Mouse (Mus musculus): ENCODE results near the gene Nrap.
A peak's percentile ranks its signal among the peaks of the same experiment; 100 is the strongest.

Nrap gene

DNA sequence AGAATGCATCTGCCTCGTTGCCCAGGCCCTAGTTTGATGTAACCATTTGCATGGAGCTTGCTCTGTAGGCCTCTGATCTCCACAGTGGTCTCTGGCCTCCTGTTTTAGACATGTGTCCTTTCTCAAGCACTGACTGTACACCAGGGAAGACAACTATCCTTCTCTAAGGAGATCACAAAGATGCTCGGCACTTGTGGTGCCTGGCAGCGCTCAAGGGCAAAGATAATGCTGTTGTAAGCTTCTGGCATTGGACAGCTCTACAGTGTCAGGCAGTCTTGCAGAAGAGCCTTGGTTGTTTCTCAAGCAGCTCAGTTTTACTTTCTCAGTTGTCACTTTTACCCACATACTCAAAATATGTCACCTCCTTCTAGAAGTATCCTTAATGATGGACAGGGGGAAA, 73.3 kb downstream of the Nrap start:
- no peak for DNase-seq (ENCODE audit: low spot score in 2 of 2)

DNA sequence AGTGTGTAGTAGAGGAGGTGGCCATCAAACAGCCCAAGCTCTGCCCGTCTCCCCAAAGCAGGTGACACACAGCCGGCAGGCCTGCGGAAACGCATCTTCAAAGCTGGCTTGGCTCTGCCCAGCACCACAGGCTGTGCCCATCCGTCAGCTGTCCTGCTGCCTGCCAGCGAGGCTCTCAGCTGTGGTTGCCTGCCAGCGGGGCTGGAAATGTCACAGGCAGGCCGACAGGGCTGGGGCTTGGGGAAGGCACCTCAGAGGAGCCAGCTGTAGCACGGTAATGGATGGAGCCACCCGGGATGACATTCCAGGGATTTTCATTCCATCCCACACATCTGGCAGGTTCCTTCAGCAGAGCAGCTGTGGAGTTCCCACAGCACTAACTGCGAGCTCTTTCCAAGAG, 89.0 kb downstream of the Nrap start:
- DNase-seq (ENCODE audit: low spot score in 2 of 2) = no peak

DNA sequence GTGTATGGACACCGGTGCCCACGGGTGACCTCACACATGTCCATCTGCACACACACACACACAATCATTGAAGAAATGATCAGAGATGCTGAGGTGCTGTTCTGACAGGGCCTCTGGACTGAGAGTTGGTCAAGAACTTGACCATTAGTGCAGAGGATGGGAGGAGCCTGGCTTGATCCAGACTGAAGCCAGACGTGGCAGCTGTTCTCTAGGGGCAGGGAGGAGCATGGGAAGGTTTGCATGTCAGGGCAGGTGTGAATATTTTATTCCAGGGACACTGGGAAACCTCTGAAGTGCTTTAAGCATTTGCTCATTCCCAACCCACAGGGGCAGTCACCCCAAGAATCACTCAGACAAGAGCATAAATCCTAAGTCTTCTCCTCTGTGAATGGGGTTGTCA, 92.6 kb downstream of the Nrap start:
- DNase-seq (ENCODE audit: low spot score in 2 of 2) = no peak

DNA sequence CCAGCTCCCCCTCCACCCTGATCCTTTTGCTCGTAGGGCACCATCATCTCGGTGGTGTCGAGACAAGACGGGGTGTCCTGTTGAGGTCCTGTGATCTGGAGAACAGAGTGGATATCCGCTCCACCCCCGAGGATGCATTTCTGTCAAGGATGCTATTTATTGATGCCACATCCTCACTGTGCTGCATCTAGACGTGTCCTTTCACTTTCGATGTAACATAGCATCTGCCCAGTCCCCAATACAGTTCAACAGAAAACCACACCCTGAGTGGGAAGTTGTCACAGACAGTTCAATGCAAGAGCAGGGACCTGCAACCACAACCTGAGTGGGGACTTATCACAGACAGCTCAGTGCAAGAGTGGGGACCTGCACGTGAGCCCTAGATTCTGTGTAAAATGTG, 93.2 kb downstream of the Nrap start:
- DNase-seq (ENCODE audit: low spot score in 2 of 2) = no peak

DNA sequence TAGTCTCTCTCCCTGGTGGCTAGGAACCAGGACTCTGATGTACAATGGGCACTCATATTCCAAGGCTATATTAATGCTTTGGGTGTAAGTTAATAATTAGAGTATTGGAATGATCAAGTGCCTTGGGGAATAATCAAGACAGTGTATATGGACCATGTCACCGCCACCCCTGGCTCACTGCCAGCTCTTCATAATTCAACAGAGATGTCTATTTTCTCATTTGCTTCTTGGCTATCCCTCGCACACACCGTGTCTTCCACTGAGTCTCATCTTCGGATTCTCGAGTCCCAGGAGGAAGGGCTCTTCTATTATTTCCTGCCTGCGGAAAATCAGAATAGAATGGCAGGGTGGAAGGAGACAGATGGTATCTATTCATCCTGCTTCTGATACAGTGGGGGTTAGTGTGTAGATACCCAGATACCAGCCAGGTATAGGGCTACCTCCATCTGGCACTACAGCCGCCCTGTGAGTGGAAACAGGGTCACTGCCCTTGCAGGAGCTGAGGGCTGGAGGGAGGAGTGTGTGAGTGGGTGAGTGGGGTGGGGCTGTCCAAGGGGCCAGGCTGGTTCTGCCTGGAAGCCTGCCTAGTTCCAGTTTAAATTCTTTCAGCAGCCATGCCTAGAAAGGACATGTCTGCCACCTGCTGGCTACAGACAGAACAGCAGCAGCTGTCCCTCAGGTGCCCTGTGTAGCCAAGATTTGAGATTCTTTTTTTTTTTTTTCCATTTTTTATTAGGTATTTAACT, 95.0 kb downstream of the Nrap start:
- DNase-seq (ENCODE audit: low spot score in 2 of 2) = peak in 1 of 2 experiments; percentile 50

DNA sequence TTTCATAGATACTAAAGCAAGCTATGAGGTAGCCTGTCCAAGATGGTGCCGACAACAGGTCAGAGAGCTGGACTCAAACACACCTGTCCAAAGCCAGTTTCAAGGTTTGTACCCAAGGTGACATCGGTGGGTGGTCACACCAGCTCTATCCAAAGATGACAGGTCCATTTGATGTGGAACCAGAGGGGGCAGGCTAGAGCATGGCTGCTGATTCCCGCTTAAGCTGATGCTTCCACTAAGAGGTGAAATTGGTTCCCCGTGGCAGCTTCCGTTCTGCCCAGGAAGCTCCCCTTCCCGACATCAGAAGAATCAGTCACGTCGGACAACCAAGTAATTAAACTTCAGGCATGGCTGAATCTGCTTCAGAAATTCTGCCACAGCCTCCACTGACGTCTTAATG, 97.5 kb downstream of the Nrap start:
- DNase-seq (ENCODE audit: low spot score in 2 of 2) = no peak

DNA sequence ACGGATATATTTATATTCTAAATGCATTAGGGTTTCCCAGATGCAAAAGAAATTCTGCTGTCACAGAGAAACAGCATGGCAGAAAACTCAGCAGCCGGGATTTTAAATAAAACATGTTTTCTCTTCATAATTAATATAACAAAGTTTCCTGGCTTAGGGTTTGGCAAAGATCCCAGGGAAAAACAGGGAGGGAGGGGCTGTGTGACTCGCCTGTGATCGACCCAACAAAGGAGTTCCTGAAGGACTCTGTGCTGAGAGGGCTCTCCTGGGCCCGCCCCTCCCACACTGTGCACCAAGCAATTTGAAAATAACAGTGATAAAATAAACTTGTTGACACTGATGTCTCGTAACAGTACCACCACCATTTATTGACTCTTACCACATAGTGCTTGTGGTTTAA, 97.9 kb downstream of the Nrap start:
- no peak for DNase-seq (ENCODE audit: low spot score in 2 of 2)

DNA sequence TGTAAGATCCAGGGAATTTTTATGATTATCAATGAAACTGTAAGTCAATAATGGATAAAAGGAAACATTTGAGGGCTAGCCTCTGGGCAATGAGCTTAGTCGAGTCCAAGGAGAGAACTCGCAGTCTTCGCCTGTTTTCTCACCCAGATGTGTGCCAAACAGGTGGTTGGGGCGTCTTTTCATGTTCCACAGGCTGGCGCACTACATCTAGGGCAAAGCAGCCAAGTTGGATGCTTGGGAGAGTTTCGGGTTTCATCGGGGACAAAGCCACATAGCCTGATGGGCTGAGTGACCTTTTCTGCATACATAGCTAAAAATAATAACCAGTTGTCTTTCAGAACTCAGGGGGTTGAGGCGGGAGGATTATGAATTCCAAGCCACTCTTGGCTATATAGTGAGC, 100.2 kb downstream of the Nrap start:
- no peak for DNase-seq (ENCODE audit: low spot score in 2 of 2)

DNA sequence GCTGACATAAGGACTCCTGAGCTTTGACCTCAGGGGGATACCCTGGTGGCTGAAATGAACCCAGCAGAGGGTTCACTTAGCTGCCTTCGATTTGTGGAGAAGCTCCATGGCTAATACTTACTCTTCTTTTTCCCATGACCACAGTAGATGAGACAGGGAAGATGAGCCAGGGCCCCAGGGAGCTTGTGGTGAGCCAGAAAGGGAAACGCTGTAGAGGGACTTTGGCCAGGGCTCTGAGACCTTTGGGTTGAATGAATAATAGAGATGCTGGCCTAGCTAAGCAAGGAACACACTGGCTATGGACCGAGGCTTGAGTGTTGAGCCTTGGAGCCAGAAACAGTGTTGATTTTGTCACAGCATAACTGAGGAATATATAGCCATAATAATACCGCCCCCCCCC, 101.4 kb downstream of the Nrap start:
- DNase-seq (ENCODE audit: low spot score in 2 of 2) = no peak

DNA sequence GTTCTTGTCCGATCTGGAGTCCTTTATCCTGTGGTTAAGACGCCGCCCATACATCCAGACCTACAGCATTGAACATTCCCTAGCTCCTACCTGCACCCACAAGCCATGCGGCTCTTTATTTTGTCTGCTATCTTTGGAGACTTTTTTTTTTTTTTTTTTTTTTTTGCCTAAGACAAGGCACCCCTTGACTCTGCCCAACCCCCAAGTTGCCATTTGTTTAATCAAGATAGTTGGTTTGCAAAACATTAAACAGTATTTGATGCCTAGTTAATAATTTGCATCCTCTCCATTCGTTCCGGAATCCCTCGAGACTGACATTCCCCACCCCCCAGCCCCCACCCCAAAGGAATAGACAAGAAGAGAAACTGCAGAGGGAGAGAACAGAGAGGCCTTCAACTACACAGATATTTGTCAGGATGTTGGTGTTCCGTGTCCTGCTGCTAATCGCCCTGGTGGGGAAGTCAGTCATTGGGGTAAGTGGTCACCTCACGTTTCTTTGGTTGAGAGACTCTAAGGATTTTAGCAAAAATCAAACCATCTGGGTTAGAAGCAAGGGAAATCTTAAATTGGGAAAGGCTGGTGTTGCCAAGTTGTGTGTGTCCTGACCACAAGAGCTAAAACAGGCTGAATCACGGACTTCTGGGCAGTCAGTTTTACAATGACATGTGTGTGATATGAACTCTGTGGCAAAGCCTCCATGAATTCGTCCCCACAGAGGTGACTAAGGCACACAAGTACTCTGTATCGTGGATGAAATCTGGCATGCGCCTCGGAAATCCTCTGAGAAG, 102.1 kb downstream of the Nrap start:
- no peak for DNase-seq (ENCODE audit: low spot score in 2 of 2)

DNA sequence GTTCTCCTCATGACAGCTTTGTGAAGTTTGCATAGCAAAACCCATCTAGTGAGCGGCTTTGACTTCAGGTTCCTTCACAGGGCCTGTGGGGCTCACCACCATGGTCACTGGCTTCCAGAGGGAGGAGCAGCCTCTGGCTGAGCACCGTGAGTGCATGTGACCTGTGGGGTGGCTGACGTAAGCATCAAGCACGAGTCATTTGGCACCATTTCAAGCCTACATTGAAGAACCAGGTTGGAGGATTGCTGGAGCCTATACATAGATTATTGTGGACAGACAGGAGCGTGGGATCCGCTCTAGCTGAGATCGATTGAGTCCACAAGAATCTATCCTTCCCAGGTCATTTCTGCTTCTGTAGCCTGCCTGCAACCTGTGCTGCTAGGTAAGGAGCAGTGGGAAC, 103.0 kb downstream of the Nrap start, which contains the start of gene Habp2:
Habp2 (plus strand) TSS at position 272 of the 400 bp plus-strand sequence.
- DNase-seq (ENCODE audit: low spot score in 2 of 2) = no peak

DNA sequence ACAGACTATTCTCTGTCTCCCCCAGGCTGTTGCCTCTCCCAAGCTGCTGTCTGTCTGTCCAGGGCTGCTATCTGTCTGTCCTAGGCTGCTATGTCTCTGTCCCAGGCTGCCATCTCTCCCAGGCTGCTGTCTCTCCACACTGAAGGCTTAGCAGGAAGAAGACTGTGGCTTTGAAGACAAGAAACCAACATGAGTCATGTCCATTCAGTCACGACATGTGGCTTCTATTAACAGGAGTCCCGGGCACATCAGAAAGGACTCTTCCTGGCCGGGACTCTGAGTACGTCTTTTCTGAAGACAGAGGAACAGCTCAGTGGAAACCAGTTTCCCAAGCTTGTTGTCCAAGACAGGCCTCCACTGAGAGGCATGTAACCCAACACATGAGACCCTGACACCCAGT, 104.6 kb downstream of the Nrap start:
- DNase-seq (ENCODE audit: low spot score in 2 of 2) = no peak

DNA sequence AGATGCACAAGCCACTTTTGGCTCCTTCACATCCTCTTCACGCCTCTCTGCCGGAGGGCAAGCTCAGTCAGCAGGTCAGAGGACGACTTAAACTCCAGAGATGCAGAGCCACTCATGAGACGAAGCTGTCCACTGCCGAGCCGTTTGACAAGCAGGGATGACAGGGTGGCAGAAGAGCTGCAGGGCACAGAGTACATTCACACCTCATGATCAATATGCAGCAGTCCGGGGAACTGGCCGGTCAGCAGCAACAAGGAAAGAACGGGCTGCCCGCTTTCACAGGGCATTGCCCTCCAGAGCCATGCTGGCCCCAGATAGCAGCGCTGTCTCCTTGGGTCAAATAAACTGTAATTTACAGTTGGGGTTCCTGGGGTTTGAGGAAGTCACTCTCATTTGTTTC, 111.5 kb downstream of the Nrap start:
- no peak for DNase-seq (ENCODE audit: low spot score in 2 of 2)

DNA sequence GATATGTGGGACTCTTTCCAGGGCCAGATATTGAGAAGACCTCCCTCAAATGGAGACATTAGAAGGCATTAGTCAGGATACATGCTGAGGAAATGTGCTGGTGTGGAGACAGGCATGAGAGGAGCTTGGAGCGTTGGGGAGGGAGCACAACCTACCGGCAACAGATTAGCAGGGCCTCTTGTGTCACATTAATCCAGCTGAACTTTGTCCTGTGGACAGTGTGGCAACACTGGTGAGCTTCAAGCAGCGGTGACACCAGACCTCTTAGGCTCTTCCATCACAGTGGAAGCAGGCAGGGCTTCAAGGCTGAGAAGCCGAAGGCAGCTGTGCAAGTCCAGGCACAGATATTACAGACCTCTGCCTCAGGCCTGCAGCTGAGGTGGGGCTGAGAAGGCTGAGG, 111.9 kb downstream of the Nrap start:
- DNase-seq (ENCODE audit: low spot score in 2 of 2) = no peak

DNA sequence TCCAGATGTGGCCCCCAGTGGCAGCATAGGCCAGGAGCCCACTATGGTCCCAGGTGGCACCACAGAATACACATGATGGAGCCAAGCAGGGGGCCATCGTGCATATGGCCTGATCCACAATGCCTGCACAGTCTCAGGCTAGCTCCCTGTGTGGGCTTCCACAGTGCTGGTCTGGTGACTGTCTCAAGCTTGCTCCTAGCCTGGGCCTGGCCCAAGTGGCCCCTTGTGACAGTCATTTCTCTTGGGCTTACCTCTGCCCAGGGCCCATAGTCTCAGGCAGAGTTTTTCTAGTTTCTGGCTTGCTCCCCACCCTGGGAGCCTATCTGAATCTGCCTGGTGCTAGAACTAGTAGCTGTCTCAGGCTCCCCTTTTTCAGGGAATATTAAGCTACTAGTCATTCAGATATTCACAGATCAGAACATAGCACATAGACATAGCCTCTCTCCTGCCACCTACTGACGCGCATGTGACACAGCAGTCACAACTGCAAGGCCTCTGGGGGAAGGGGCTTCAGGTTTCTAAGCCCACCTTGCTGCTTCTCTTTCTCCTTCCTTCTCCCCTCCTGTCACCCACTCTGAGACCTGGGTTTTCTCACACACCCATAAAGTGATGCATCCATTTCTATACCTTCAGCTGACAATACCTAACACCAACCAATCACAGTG, 112.6 kb downstream of the Nrap start:
- DNase-seq (ENCODE audit: low spot score in 2 of 2) = no peak

DNA sequence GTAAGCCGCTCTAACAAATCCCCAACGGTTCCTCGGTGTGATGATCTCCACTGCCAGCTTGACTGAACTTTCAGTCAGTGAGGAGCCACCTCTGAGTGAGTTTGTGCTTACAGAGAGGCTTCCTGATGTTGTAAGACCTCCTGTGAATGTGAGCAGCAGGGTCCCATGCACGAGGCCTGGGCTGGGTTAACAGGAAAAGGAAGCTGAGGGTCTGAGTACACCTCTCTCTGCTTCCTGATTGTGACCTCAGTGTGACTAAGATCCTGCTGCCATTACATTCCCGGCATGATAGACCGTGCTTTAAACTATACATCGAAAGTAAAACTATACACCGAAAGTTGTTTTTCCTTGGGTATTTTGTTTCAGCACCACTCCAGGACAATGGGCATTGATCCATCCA, 117.8 kb downstream of the Nrap start:
- no peak for DNase-seq (ENCODE audit: low spot score in 2 of 2)

All from thymus, postnatal 10 days (tissue).